Mouse (Mus musculus) splenic B cell, adult 2 months (primary cell): ENCODE measurements around the gene Far1.

ENCODE experiments used
- DNase-seq: peaks from one replicate; pipeline ENCODE4 v3.0.0-alpha.2; 2011; ENCODE audit warnings: low read depth, low spot score
- H3K27me3 ChIP-seq: 2 replicates; pipeline ENCODE4 v1.6.1; 2012; ENCODE audit warnings: mild to moderate bottlenecking, low read length, moderate library complexity, mixed read lengths; ENCODE audit not compliant: control insufficient read depth, poor library complexity, insufficient read depth, severe bottlenecking
- H3K36me3 ChIP-seq: 2 replicates; pipeline ENCODE4 v1.6.1; 2012; ENCODE audit warnings: mild to moderate bottlenecking, low read length, moderate library complexity, mixed read lengths; ENCODE audit not compliant: control insufficient read depth, poor library complexity, insufficient read depth, severe bottlenecking

Gene Far1

GRCm38 (mm10) chr7:113518419-113518818, 4.8 kb downstream of the Far1 start:
- DNase-seq: peak; percentile 57
- Histone ChIP-seq H3K27me3 (no peaks in the 10 kb centered on the region), H3K36me3 (no peaks in the 10 kb centered on the region)

- no peak for DNase-seq
- Histone ChIP-seq H3K27me3 (no peaks in the 10 kb centered on the region), H3K36me3 (no peaks in the 10 kb centered on the region)
Measured at GRCm38 (mm10) chr7:113518961-113519360, 5.3 kb downstream of the Far1 start.

- no peak for DNase-seq
- no peaks in the 10 kb centered on the region for H3K27me3 ChIP-seq
- H3K36me3 ChIP-seq: peaks cover 7% of the 10 kb centered on the region; the same call in 1 of the 2 replicates
Measured at GRCm38 (mm10) chr7:113543158-113543557, 29.5 kb downstream of the Far1 start.

GRCm38 (mm10) chr7:113551742-113552463, 38.3 kb downstream of the Far1 start:
- H3K27me3 ChIP-seq: no peaks in the 10 kb centered on the region
- DNase-seq: no peak

GRCm38 (mm10) chr7:113552508-113552907, 38.9 kb downstream of the Far1 start:
- DNase-seq: no peak
- H3K36me3 ChIP-seq: peaks cover 6% of the 10 kb centered on the region; the same call in 1 of the 2 replicates

More at GRCm38 (mm10) chr7:113551742-113552463, 38.3 kb downstream of the Far1 start:
- H3K36me3 ChIP-seq: peaks cover 6% of the 10 kb centered on the region; the same call in 1 of the 2 replicates

GRCm38 (mm10) chr7:113556138-113556537, 42.5 kb downstream of the Far1 start:
- peak; percentile 56 for DNase-seq
- Histone ChIP-seq H3K36me3 (peaks cover 9% of the 10 kb centered on the region; the same call in 1 of the 2 replicates), H3K27me3 (no peaks in the 10 kb centered on the region)

More at GRCm38 (mm10) chr7:113552508-113552907, 38.9 kb downstream of the Far1 start:
- H3K27me3 ChIP-seq: no peaks in the 10 kb centered on the region

GRCm38 (mm10) chr7:113566892-113567291, 53.3 kb downstream of the Far1 start:
- H3K27me3 ChIP-seq: no peaks in the 10 kb centered on the region
- no peak for DNase-seq
- peaks cover 5% of the 10 kb centered on the region; the same call in 1 of the 2 replicates for H3K36me3 ChIP-seq

GRCm38 (mm10) chr7:113571121-113571520, 57.5 kb downstream of the Far1 start:
- no peak for DNase-seq
- peaks cover 1% of the 10 kb centered on the region; the same call in 1 of the 2 replicates for H3K36me3 ChIP-seq
- H3K27me3 ChIP-seq: no peaks in the 10 kb centered on the region

- H3K27me3 ChIP-seq: no peaks in the 10 kb centered on the region
- DNase-seq: peak; percentile 14
- 0 out of 2 replicates have a peak, but pooled peaks cover 1% of the 10 kb centered on the region for H3K36me3 ChIP-seq
Measured at GRCm38 (mm10) chr7:113572741-113573140, 59.1 kb downstream of the Far1 start.

GRCm38 (mm10) chr7:113582111-113582510, 68.5 kb downstream of the Far1 start:
- Histone ChIP-seq H3K36me3 (no peaks in the 10 kb centered on the region), H3K27me3 (no peaks in the 10 kb centered on the region)
- no peak for DNase-seq

- no peaks in the 10 kb centered on the region for H3K36me3 ChIP-seq
- no peaks in the 10 kb centered on the region for H3K27me3 ChIP-seq
- no peak for DNase-seq
Measured at GRCm38 (mm10) chr7:113589211-113589610, 75.6 kb downstream of the Far1 start.

- no peak for DNase-seq
- Histone ChIP-seq H3K27me3 (no peaks in the 10 kb centered on the region), H3K36me3 (no peaks in the 10 kb centered on the region)
Measured at GRCm38 (mm10) chr7:113590330-113590729, 76.7 kb downstream of the Far1 start.

- H3K36me3 ChIP-seq: no peaks in the 10 kb centered on the region
- DNase-seq: no peak
Measured at GRCm38 (mm10) chr7:113591084-113591483, 77.5 kb downstream of the Far1 start.

GRCm38 (mm10) chr7:113591557-113592354, 78.1 kb downstream of the Far1 start:
- Histone ChIP-seq H3K27me3 (no peaks in the 10 kb centered on the region), H3K36me3 (no peaks in the 10 kb centered on the region)
- no peak for DNase-seq

More at GRCm38 (mm10) chr7:113591084-113591483, 77.5 kb downstream of the Far1 start:
- H3K27me3 ChIP-seq: no peaks in the 10 kb centered on the region

- no peaks in the 10 kb centered on the region for H3K27me3 ChIP-seq
- H3K36me3 ChIP-seq: no peaks in the 10 kb centered on the region
- DNase-seq: no peak
Measured at GRCm38 (mm10) chr7:113592696-113593095, 79.1 kb downstream of the Far1 start.
